Mouse (Mus musculus) liver, embryonic 12.5 days (tissue): ENCODE data around the gene Aadac. TPM values are rescaled to one million over a fixed set of nuclear protein-coding genes. Genes with fewer than 3 reads are reported as not detected.

Source experiments
- ATAC-seq: fragments of 200-750 bp; cut with Nextera tagmentation; 2 replicates; pipeline ENCODE4 v1.8.0; 2017; ENCODE audit warnings: moderate number of reproducible peaks, mild to moderate bottlenecking, moderate library complexity
- H3K27ac ChIP-seq: fragments of 300-500 bp; sonication (generic); 2 replicates; pipeline ENCODE4 v1.5.1; 2016; ENCODE audit warnings: mild to moderate bottlenecking
- H3K27me3 ChIP-seq: fragments of 300-500 bp; sonication (generic); replicated peaks from 2 replicates; pipeline ENCODE4 v1.6.1; 2016; ENCODE audit warnings: mild to moderate bottlenecking, moderate library complexity
- H3K36me3 ChIP-seq: fragments of 300-500 bp; sonication (generic); 2 replicates; pipeline ENCODE4 v1.6.1; 2016; ENCODE audit warnings: mild to moderate bottlenecking, moderate library complexity
- H3K4me1 ChIP-seq: fragments of 300-500 bp; sonication (generic); 2 replicates; pipeline ENCODE4 v1.6.1; 2016
- H3K4me2 ChIP-seq: fragments of 300-500 bp; sonication (generic); 2 replicates; pipeline ENCODE4 v1.6.1; 2016; ENCODE audit warnings: mild to moderate bottlenecking, moderate library complexity
- H3K4me3 ChIP-seq: fragments of 300-500 bp; sonication (generic); 2 replicates; pipeline ENCODE4 v1.5.1; 2016; ENCODE audit warnings: mild to moderate bottlenecking, moderate library complexity
- H3K9ac ChIP-seq: fragments of 300-500 bp; sonication (generic); 2 replicates; pipeline ENCODE4 v1.6.1; 2016; ENCODE audit warnings: mild to moderate bottlenecking, moderate library complexity
- H3K9me3 ChIP-seq: fragments of 300-500 bp; sonication (generic); replicated peaks from 2 replicates; pipeline ENCODE4 v1.6.1; 2016; ENCODE audit warnings: mild to moderate bottlenecking, moderate library complexity
- WGBS: fragments of 180-500 bp; shearing (Covaris S2); methylation state at CpG from one replicate; pipeline ENCODE4 v1.1.7; 2016; ENCODE audit not compliant: insufficient replicate concordance; 5-methylcytosine and 5-hydroxymethylcytosine counted together
- polyA plus RNA-seq: library from polyadenylated mRNA; unstranded; fragments of >200 nt; fragmentation: Nextera tagmentation; extraction: Ambion mirVana; gene quantifications from 2 replicates; pipeline ENCODE4 v1.2.1, GENCODE M21; 2016

Gene Aadac
- 85.9 and 86.6 TPM in 2 replicates for polyA plus RNA-seq

DNA sequence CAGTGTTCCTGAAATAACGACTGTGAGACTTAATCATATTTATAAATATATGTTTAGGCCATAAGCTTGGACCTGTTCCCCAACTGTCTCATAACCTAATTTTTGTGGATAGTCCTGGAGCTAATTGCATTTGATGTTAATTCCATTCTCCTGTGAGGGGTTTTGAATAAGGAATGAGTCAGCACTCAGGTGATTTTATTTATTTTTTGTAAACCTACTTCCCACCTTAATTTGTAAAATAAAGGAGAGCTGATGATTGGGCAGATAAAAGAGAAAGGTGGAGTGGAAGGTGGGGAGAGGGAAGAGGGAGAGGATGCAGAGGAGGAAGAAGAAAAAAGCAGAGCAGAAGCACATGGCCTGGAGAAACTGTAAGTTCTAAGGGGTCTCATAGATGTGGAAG is at the start of gene Aadac:
Gene Aadac (plus strand): TSS at position 301 of the 400 bp plus-strand sequence.
- no peaks in the 10 kb centered on the region for H3K4me1 ChIP-seq
- WGBS = 55% methylated on average over 1 of the region's 1 CpGs
- no peak within 1 kb of the TSS for H3K4me2 ChIP-seq
- no peaks in the 10 kb centered on the region for H3K9me3 ChIP-seq
- no peak within 1 kb of the TSS for H3K9ac ChIP-seq
- H3K27ac ChIP-seq = no peak within 1 kb of the TSS
- ATAC-seq = no peak
- no peak within 1 kb of the TSS for H3K4me3 ChIP-seq
- H3K27me3 ChIP-seq = no peaks in the 10 kb centered on the region
- H3K36me3 ChIP-seq = no peaks in the 10 kb centered on the region

DNA sequence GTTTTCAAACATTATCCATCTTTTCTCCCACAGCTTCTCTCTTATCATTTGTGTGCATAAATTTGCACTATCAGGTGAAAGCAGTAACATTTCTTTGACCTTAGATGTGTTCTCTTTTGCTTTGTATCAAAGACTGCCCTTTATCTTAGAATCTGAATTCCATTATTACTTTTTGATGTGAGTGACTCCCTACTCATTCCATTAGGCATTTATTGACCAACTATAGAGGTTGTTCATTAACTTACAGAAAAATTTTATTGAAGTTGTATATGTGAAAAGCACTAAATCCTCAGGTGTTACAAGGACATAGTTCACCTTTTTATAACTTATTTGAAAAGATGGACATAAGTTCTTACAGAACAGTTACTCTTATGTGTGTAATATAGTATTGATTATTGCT is 21.9 kb upstream of the Aadac start:
- Histone ChIP-seq H3K27me3 (no peaks in the 10 kb centered on the region), H3K27ac (no peak overlapping the region), H3K4me3 (no peak overlapping the region), H3K4me2 (no peak overlapping the region), H3K9me3 (no peaks in the 10 kb centered on the region), H3K4me1 (no peaks in the 10 kb centered on the region), H3K9ac (no peak overlapping the region), H3K36me3 (no peaks in the 10 kb centered on the region)
- no peak for ATAC-seq

DNA sequence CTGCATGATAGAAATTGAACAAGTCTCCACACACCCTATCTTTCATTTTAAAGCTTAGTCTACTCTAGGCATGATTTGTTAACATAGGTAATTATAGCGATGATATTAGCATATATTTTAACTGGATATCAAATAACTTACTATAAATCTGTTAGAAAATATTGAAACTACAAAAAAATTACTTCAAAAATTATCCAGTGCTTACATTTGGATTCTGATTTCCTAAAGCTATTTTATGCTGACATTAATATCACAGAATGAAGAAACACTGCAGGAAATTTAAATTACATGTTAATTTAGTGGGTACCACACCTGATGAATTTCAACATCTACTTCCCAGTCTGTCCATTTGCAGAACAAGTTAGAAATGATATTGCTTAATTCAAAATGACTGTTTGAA is 19.1 kb upstream of the Aadac start, which contains the start of gene Aadacl2:
Gene Aadacl2 (plus strand): TSS at position 301 of the 400 bp plus-strand sequence.
- H3K9ac ChIP-seq = no peak within 1 kb of the TSS
- H3K9me3 ChIP-seq = no peaks in the 10 kb centered on the region
- no peaks in the 10 kb centered on the region for H3K4me1 ChIP-seq
- H3K27me3 ChIP-seq = no peaks in the 10 kb centered on the region
- no peaks in the 10 kb centered on the region for H3K36me3 ChIP-seq
- 53% methylated on average over 1 of the region's 1 CpGs for WGBS
- no peak within 1 kb of the TSS for H3K4me2 ChIP-seq
- ATAC-seq = no peak
- H3K27ac ChIP-seq = no peak within 1 kb of the TSS
- no peak within 1 kb of the TSS for H3K4me3 ChIP-seq

DNA sequence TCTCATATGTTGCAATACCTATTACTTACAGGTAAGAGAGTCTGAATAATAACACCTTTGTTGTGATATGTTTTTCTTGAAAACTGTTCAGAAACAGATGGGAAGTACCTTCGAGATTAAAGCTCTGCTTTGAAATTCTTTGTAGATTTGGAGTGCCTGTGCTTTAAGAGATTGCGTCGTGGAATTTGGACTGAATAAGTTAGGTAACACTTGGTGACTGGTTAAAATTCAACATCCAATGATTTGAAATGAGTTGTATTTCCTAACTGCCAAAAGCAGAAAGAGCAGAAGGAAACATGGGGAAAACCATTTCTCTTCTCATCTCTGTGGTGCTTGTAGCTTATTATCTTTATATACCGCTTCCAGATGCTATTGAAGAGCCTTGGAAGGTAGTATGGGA is 6.0 kb downstream of the Aadac start:
- no peaks in the 10 kb centered on the region for H3K36me3 ChIP-seq
- H3K9ac ChIP-seq = no peak overlapping the region
- no peak overlapping the region for H3K4me2 ChIP-seq
- peak overlapping the region; percentile 13; the same call in 1 of the 2 replicates for H3K4me3 ChIP-seq
- H3K27me3 ChIP-seq = no peaks in the 10 kb centered on the region
- no peaks in the 10 kb centered on the region for H3K4me1 ChIP-seq
- H3K27ac ChIP-seq = no peak overlapping the region
- H3K9me3 ChIP-seq = no peaks in the 10 kb centered on the region
- no peak for ATAC-seq
- WGBS = 64% methylated on average over 4 of the region's 4 CpGs

DNA sequence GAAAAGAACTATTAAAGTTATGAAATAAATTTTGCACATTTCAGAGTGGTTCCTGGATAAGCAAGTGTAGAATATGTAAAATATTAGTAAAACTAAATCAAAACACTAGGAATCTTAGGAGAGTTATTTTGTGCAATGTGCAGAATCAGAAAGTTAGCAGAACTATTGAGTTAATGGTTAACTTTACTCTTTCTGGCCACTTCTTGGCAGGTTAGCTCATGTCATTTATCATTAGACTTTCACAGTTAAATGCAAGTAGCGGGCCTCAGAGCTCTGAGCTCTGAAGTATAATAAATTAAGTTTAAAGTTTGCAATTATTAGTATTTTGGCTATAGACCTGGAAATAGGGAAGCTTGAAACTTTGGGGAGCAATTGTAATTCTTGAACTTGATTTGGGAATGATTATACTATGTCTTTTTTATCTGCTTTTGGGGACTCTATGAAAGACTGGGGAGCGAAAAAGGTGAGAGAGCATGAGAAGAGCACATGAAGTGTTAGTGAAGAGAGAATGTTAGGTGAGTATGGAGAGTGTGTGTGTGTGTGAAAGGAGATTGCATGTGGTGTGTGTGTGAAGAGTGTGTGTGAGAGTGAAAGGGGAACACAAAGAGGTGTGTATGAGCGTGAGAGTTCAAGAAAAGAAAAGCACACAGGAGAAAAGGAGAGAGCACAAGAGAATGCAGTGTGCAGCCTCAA is 20.9 kb downstream of the Aadac start:
- Histone ChIP-seq H3K27ac (no peak overlapping the region), H3K36me3 (no peaks in the 10 kb centered on the region), H3K4me3 (no peak overlapping the region), H3K4me1 (no peaks in the 10 kb centered on the region), H3K4me2 (no peak overlapping the region), H3K27me3 (no peaks in the 10 kb centered on the region), H3K9me3 (no peaks in the 10 kb centered on the region), H3K9ac (no peak overlapping the region)
- 68% methylated on average over 3 of the region's 3 CpGs for WGBS
- no peak for ATAC-seq

DNA sequence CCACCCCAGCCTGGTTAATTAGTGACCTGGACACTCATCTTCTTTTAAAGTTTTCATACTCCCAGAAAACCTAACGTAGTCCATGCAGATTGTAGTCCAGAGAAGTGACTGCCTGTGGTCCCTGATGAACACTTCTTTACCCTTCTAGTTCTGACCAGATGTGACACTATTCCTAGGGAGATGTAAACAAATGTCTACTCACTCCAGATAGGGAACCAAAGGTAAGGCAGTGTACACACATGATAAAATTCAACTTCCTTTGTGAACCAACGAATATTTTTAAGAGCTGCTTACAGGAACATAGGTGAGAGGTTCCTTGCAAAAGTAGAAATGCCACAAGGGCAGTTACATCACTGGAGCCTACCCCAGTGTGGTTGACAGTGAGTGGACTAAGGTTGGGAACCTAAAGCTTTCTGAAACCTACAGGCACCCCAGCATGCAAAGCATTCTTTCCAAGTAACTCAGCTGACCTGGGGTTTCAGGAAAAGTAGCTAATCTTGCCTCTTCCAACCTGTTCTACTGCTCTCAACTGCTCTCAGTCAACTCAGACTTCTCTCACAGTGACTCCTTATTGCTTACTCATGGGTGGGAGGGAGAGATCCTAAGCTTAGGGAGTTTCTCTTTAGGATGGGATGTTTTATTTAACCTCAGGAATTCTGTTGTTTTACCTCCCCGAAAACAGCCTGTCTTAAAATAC is 27.9 kb downstream of the Aadac start:
- 48% methylated on average over 3 of the region's 3 CpGs for WGBS
- Histone ChIP-seq H3K4me1 (no peaks in the 10 kb centered on the region), H3K9me3 (no peaks in the 10 kb centered on the region), H3K27me3 (no peaks in the 10 kb centered on the region), H3K27ac (no peak overlapping the region), H3K4me2 (no peak overlapping the region), H3K4me3 (no peak overlapping the region), H3K9ac (no peak overlapping the region), H3K36me3 (no peaks in the 10 kb centered on the region)
- ATAC-seq = no peak

DNA sequence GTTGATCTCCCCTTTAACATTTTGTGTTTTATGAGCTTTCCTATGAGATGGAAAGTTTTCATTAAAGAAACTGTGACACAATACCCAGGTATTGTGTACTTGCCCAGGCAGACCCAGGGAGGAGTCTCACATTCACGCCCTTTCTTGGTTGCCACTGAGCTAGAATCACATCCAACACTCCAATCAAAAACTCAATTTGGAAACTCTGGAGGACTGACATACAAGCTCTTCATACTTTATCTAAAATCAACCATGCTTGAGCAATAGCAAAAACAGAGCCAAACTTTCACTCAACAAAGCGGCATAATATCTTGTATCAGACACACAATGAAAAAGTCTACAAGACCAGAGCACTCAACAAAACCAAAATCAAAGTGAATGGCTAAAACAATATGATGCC is 28.4 kb downstream of the Aadac start:
- H3K4me2 ChIP-seq = no peak overlapping the region
- no peak overlapping the region for H3K27ac ChIP-seq
- 72% methylated on average over 2 of the region's 2 CpGs for whole genome bisulfite sequencing
- no peak for ATAC-seq
- no peaks in the 10 kb centered on the region for H3K27me3 ChIP-seq
- no peaks in the 10 kb centered on the region for H3K36me3 ChIP-seq
- H3K4me1 ChIP-seq = no peaks in the 10 kb centered on the region
- no peak overlapping the region for H3K4me3 ChIP-seq
- no peak overlapping the region for H3K9ac ChIP-seq
- no peaks in the 10 kb centered on the region for H3K9me3 ChIP-seq

DNA sequence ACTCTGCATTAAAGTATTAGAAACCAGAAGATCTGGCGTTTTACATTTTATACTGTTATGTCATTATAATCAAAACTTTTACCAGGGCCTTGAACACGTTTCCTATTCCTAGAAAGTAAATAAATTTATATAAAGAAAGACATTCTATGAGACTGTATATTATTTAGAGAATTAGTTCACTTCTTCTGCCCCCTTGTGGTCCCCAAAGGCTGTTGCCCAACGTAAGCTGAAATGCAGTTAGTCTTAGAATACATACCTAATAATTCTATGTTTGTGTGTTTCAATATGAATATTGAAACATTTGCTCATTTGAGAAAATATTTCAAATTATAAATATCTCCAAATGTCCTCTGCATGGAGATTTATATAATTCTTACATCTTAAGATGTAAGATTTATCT is 30.9 kb downstream of the Aadac start:
- Histone ChIP-seq H3K9me3 (no peaks in the 10 kb centered on the region), H3K4me1 (no peaks in the 10 kb centered on the region), H3K27me3 (no peaks in the 10 kb centered on the region), H3K9ac (no peak overlapping the region), H3K4me2 (no peak overlapping the region), H3K36me3 (no peaks in the 10 kb centered on the region), H3K27ac (no peak overlapping the region), H3K4me3 (no peak overlapping the region)
- 26% methylated on average over 3 of the region's 3 CpGs for WGBS
- no peak for ATAC-seq

DNA sequence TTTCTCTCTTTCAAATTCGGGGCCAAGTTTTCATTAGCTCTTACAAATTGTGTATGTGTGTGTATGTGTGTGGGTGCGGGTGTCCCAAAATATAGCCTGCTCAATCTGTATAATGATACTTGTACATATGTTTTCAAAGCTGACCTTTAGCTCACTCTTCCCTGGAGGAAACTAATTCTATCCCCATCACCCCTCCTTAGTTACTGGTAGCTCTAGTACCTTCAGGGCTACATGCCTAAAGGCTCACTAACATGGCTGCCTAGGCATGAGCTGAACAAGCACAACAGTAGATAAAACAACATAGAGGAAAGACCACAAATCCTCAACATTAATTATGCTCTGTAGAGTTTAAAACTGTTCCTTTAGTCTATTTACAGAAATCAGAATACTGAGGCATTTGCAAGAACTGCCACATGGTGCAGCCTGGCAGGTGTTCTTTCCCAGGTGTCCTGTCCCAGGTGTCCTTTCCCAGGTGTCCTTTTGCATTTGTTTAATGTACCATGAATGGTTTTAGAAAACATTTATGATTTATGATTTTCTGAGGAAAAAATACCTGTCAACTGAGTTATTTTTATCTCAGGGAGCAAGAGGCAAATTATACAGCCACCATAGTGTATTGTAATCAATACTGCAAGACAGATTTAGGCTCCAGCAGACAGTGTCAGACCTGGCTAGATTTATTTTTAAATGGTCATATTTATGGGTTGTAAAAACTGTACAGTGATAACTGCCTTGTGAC is 31.7 kb downstream of the Aadac start:
- no peak overlapping the region for H3K9ac ChIP-seq
- WGBS = 56% methylated on average over 2 of the region's 2 CpGs
- ATAC-seq = no peak

DNA sequence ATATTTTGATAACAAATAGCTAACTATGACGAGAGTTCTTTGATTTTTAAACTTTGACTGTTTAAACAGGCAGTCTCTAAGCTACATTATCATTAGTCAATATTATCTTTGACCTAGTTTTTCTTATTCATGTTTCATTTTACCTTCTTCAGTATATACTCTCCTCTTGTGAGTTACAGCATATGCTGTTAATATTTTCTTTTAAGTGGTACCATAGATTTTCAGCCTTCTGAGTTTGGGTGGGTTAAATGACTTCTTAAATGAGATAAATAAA is 32.2 kb downstream of the Aadac start:
- Histone ChIP-seq H3K27ac (no peak overlapping the region), H3K4me1 (no peaks in the 10 kb centered on the region), H3K9ac (no peak overlapping the region), H3K4me3 (no peak overlapping the region), H3K36me3 (no peaks in the 10 kb centered on the region), H3K9me3 (no peaks in the 10 kb centered on the region), H3K4me2 (no peak overlapping the region), H3K27me3 (no peaks in the 10 kb centered on the region)
- no peak for ATAC-seq
- WGBS = 50% methylated on average over 1 of the region's 1 CpGs

More for the DNA sequence above, 31.7 kb downstream of the Aadac start:
- Histone ChIP-seq H3K36me3 (no peaks in the 10 kb centered on the region), H3K9me3 (no peaks in the 10 kb centered on the region), H3K4me2 (no peak overlapping the region), H3K27ac (no peak overlapping the region), H3K27me3 (no peaks in the 10 kb centered on the region), H3K4me3 (no peak overlapping the region), H3K4me1 (no peaks in the 10 kb centered on the region)

DNA sequence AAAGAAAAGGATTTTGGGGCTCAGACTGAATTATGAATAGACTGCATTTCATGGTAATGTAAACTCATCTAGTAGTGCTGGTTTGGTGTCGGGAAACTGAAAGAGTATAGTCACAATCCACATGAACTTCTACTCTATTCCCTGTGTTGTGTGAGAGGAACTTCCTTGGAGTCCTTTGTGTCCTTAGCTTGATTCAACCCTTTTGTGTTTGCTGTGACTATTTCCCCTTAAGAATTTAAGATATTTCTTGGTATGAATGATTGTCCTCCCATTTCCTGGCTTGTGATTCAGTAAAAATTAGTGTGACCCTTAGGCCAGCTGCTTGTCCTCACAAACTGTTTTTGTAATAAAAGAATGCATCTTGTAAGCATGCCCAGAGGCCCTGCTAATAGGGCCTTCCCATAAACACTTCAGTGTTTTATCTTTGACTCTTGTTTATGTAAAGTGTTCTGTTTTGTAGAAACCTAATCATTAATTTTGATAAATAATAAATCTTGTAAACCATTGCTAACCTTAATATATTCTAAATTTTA is 53.4 kb downstream of the Aadac start:
- no peaks in the 10 kb centered on the region for H3K36me3 ChIP-seq
- no peak for ATAC-seq
- no peak overlapping the region for H3K4me2 ChIP-seq
- no peaks in the 10 kb centered on the region for H3K9me3 ChIP-seq
- no peak overlapping the region for H3K4me3 ChIP-seq
- 77% methylated on average over 1 of the region's 1 CpGs for WGBS
- H3K4me1 ChIP-seq = no peaks in the 10 kb centered on the region
- no peaks in the 10 kb centered on the region for H3K27me3 ChIP-seq
- H3K27ac ChIP-seq = no peak overlapping the region
- no peak overlapping the region for H3K9ac ChIP-seq

DNA sequence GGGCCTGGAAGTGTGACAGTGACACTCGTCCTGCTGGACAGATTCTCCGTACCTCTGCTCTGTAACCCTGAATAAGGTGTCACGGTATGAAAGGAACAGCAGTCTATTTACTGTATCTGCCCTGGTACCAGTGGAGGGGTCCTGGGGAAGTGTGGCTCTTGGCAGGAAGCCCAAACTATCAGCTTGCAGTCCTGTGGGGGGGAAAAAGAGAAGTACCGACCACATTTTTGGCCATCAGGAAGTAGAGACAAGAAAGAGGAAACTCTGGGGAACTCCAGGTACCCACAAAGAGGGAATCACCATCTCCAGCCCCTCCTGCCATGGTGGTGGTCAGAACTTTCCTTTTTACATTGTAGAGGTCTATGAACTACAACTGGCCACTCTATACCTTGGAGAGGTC is 55.1 kb downstream of the Aadac start:
- no peak for ATAC-seq
- H3K4me1 ChIP-seq = no peaks in the 10 kb centered on the region
- no peak overlapping the region for H3K27ac ChIP-seq
- H3K27me3 ChIP-seq = no peaks in the 10 kb centered on the region
- no peak overlapping the region for H3K4me3 ChIP-seq
- H3K9ac ChIP-seq = no peak overlapping the region
- H3K36me3 ChIP-seq = no peaks in the 10 kb centered on the region
- H3K9me3 ChIP-seq = no peaks in the 10 kb centered on the region
- 11% methylated on average over 4 of the region's 4 CpGs for WGBS
- H3K4me2 ChIP-seq = no peak overlapping the region
